Mouse (Mus musculus): ENCODE measurements around the gene Phex. TPM values are rescaled to one million over a fixed set of nuclear protein-coding genes. Genes with fewer than 3 reads are reported as not detected.
A peak's percentile ranks its signal among the peaks of the same experiment; 100 is the strongest.

The Phex gene
- polyA plus RNA-seq, 1 experiment from 2014 or later, result 0.11 TPM

DNA sequence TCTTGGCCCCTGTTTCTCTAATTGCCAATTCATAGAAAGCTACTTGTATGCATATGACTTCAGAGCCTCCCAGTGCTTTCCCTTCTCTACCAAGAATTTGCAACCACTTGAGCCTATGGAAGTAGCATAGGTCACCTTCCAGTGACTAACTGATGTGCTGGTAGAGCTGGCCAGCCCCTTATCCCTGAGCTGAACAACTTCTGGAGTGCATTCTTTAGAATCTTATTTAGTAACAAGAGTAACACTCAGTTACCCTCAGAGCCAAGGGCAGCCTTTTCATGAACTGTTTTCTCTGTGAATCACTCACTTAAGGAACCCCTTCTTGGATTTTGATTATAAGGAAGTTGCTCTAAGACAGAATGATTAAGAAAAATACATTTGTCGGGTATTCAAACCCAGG is 234.3 kb downstream of the Phex start:
- no peak for ATAC-seq
- Histone ChIP-seq H3K4me3 (ENCODE audit: low read depth, low read length) (no peak overlapping the region), H3K9me3 (replicated peaks; ENCODE audit: control insufficient read depth, low read length) (no peaks in the 10 kb centered on the region), H3K4me2 (ENCODE audit: low read length) (no peak overlapping the region), H3K9ac (ENCODE audit: low read length) (no peak overlapping the region), H3K27ac (ENCODE audit: low read depth, low read length) (no peak overlapping the region), H3K27me3 (replicated peaks; ENCODE audit: control insufficient read depth, insufficient read depth, low read length) (no peaks in the 10 kb centered on the region), H3K36me3 (ENCODE audit: control insufficient read depth, insufficient read depth, low read length) (no peaks in the 10 kb centered on the region), H3K4me1 (ENCODE audit: control insufficient read depth, insufficient read depth, low read length) (no peaks in the 10 kb centered on the region)
- 88% methylated on average over 1 of the region's 1 CpGs for WGBS
- DNase-seq (ENCODE audit: low spot score), result no peak

DNA sequence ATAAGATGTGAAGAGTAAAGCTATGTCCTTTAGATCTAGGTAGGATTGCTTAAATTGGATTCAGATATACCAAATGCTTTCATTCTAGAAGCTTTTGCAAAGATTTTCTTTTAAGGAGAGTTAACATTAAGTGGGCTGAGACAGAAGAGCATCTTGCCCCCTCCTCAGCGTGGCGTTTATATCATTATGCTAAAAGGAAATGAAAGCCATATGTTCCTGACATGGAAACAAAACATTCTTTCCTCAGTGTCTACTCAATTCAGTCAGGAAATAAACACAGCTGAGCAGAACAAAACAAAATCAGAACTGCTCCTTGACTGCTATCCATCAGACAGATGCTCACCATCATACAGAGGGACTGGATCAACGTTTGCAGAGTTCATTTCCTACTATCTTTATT is 251.0 kb downstream of the Phex start:
- H3K9ac ChIP-seq (ENCODE audit: low read length), result no peak overlapping the region
- H3K4me2 ChIP-seq (ENCODE audit: low read length), result no peak overlapping the region
- H3K4me1 ChIP-seq (ENCODE audit: control insufficient read depth, insufficient read depth, low read length), result no peaks in the 10 kb centered on the region
- no peaks in the 10 kb centered on the region for H3K9me3 ChIP-seq (replicated peaks; ENCODE audit: control insufficient read depth, low read length)
- WGBS, result 65% methylated on average over 3 of the region's 3 CpGs
- DNase-seq (ENCODE audit: low spot score) (peak; percentile 10), ATAC-seq (no peak)
- H3K27me3 ChIP-seq (replicated peaks; ENCODE audit: control insufficient read depth, insufficient read depth, low read length), result no peaks in the 10 kb centered on the region
- H3K4me3 ChIP-seq (ENCODE audit: low read depth, low read length), result no peak overlapping the region
- no peaks in the 10 kb centered on the region for H3K36me3 ChIP-seq (ENCODE audit: control insufficient read depth, insufficient read depth, low read length)
- H3K27ac ChIP-seq (ENCODE audit: low read depth, low read length), result no peak overlapping the region

DNA sequence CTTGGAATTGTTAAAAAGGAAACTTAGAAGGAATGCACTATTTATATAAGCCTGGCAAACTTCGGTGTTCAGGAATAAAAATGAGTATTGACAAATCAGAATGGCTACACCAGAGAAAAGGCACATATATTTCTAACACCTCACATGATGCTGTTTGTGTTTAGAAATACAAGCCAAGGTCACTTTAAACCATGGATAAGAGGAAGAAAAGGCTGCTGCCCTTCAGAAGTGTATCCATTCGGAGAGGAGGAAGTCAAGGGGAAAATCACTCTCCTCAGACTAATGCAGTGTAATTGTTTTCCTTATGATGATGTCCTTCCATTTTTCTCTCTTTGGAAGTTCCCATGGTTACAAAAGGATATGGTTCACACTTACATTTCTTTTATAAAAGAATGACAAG is 251.7 kb downstream of the Phex start:
- DNase-seq (ENCODE audit: low spot score) (peak; percentile 0), ATAC-seq (no peak)
- Histone ChIP-seq H3K27ac (ENCODE audit: low read depth, low read length) (no peak overlapping the region), H3K4me1 (ENCODE audit: control insufficient read depth, insufficient read depth, low read length) (no peaks in the 10 kb centered on the region), H3K27me3 (replicated peaks; ENCODE audit: control insufficient read depth, insufficient read depth, low read length) (no peaks in the 10 kb centered on the region), H3K9me3 (replicated peaks; ENCODE audit: control insufficient read depth, low read length) (no peaks in the 10 kb centered on the region), H3K9ac (ENCODE audit: low read length) (no peak overlapping the region), H3K4me3 (ENCODE audit: low read depth, low read length) (no peak overlapping the region), H3K4me2 (ENCODE audit: low read length) (no peak overlapping the region), H3K36me3 (ENCODE audit: control insufficient read depth, insufficient read depth, low read length) (no peaks in the 10 kb centered on the region)
- 80% methylated on average over 2 of the region's 2 CpGs for WGBS

DNA sequence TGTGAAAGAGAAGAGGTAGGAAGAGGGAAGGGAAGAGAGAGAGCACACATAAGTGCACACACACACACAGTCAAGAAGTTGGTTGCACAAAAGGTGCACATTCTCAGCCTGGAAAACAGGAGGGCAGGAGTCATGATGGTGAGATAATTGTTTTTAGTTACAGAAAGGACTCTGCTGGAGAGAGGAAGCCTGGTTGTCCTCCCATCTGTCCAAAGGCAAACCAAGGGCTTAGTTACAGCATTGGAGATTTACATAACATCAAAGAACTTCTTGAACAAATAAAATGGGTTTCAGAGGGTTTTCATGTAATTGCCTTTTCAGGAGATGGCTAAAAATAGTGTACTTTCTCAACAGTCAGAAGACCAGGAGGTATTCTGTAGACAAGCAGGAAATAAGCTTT is 270.4 kb downstream of the Phex start:
- no peak for DNase-seq (ENCODE audit: low spot score)
- Histone ChIP-seq H3K4me3 (ENCODE audit: low read depth, low read length) (no peak overlapping the region), H3K27ac (ENCODE audit: low read depth, low read length) (no peak overlapping the region), H3K9me3 (replicated peaks; ENCODE audit: control insufficient read depth, low read length) (no peaks in the 10 kb centered on the region), H3K9ac (ENCODE audit: low read length) (no peak overlapping the region), H3K4me1 (ENCODE audit: control insufficient read depth, insufficient read depth, low read length) (no peaks in the 10 kb centered on the region), H3K4me2 (ENCODE audit: low read length) (no peak overlapping the region), H3K27me3 (replicated peaks; ENCODE audit: control insufficient read depth, insufficient read depth, low read length) (no peaks in the 10 kb centered on the region), H3K36me3 (ENCODE audit: control insufficient read depth, insufficient read depth, low read length) (no peaks in the 10 kb centered on the region)
- ATAC-seq, result no peak

DNA sequence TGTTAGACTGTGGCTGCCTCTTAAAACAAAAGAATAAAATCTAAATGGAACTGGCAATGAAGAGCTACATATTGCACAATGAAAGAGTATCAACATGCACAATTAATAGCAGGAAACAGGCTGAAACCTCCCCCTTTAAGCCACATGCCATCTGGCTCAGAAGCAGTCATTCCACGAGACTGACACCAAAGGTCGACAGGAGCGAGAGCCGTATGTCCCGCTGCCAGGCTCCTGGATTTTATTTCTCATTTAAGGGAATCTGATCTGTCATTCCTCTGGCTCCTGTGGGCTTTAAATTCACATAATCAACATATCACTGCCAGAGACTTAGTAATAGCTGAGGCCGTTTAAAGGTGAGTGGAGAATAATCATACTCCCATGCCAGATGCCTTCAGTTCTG is 275.5 kb downstream of the Phex start:
- H3K4me3 ChIP-seq (ENCODE audit: low read depth, low read length), result no peak overlapping the region
- no peak overlapping the region for H3K9ac ChIP-seq (ENCODE audit: low read length)
- no peaks in the 10 kb centered on the region for H3K27me3 ChIP-seq (replicated peaks; ENCODE audit: control insufficient read depth, insufficient read depth, low read length)
- H3K27ac ChIP-seq (ENCODE audit: low read depth, low read length), result no peak overlapping the region
- no peaks in the 10 kb centered on the region for H3K4me1 ChIP-seq (ENCODE audit: control insufficient read depth, insufficient read depth, low read length)
- DNase-seq (ENCODE audit: low spot score), result no peak
- no peak overlapping the region for H3K4me2 ChIP-seq (ENCODE audit: low read length)
- H3K36me3 ChIP-seq (ENCODE audit: control insufficient read depth, insufficient read depth, low read length), result no peaks in the 10 kb centered on the region
- no peak for ATAC-seq
- no peaks in the 10 kb centered on the region for H3K9me3 ChIP-seq (replicated peaks; ENCODE audit: control insufficient read depth, low read length)
- 87% methylated on average over 6 of the region's 6 CpGs for WGBS

Small RNA genes within 50 kb of the gene (microRNA-seq; reads per million reads assigned to microRNA genes)
- not detected for gene Gm23798

Other genes with a start within 250 kb of the Phex start
- 102 and 111 TPM in 2 replicates for gene Sms, start 77.0 kb upstream of the Phex start, polyA plus RNA-seq (2014; fragmentation: Nextera tagmentation; extraction: Ambion mirVana)
- gene Yy2, start 153.7 kb upstream of the Phex start, polyA plus RNA-seq (2014; fragmentation: Nextera tagmentation; extraction: Ambion mirVana), result 2.7 and 3.1 TPM in 2 replicates
- 27.9 and 30.6 TPM in 2 replicates for gene Mbtps2, start 183.4 kb upstream of the Phex start, polyA plus RNA-seq (2014; fragmentation: Nextera tagmentation; extraction: Ambion mirVana)